Mouse (Mus musculus): ENCODE measurements around the gene Kcnk13.

DNA sequence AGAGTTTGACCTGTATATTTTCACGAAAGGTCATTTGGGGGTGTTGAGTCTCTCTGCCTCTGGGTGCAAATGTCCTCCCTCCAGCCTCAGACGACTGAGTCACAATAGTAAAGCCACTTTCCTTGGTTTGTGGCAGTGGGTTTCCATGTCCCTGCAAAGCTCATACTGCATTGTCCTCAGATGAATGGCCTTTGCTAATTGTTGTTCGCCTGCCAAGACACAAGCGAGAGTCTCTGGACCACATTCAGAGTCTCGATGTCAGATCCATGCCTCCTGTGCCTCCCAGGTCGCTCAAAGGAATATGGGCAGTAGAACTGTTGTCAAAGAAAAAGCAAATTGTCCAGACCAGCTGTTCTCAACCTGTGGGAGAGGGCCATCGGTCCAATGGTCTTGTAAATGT, 36.1 kb downstream of the Kcnk13 start:
- TF ChIP-seq USF2 (conservative IDR thresholded peaks at IDR 0.05; ENCODE audit: low read depth, low read length) (no peak), EP300 (IDR thresholded peaks at IDR 0.05; ENCODE audit: low read length) (no peak), ZC3H11A (IDR thresholded peaks at IDR 0.05; ENCODE audit: low read depth, low read length) (no peak), POLR2AphosphoS2 (IDR thresholded peaks at IDR 0.05; ENCODE audit: low read depth, low read length) (no peak), POLR2A (IDR thresholded peaks at IDR 0.05; ENCODE audit: low read depth, low read length) (no peak), CTCF (conservative IDR thresholded peaks at IDR 0.05 in 1 of 2, IDR thresholded peaks at IDR 0.05 in 1 of 2; ENCODE audit: low read depth in 2 of 2, low read length in 2 of 2) (no peak), HCFC1 (IDR thresholded peaks at IDR 0.05; ENCODE audit: low read depth, low read length) (no peak), CHD2 (IDR thresholded peaks at IDR 0.05; ENCODE audit: low read length) (no peak), E2F4 (IDR thresholded peaks at IDR 0.05; ENCODE audit: insufficient replicate concordance, low read depth, low read length) (no peak), ZNF384 (IDR thresholded peaks at IDR 0.05; ENCODE audit: low read depth, low read length) (no peak)

Data from CH12.LX (cell line).